Mouse (Mus musculus) embryonic facial prominence, embryonic 10.5 days (tissue): ENCODE measurements around the gene Hist1h3b. TPM values are rescaled to one million over a fixed set of nuclear protein-coding genes. Genes with fewer than 3 reads are reported as not detected.

Source experiments
- DNase-seq: peaks from one replicate; pipeline ENCODE4 v3.0.0-alpha.2; 2017; ENCODE audit warnings: low spot score
- H3K27ac ChIP-seq: fragments of 300-500 bp; sonication (generic); replicated peaks from 2 replicates; pipeline ENCODE4 v1.5.1; 2016; ENCODE audit warnings: mild to moderate bottlenecking
- H3K27me3 ChIP-seq: fragments of 300-500 bp; sonication (generic); replicated peaks from 2 replicates; pipeline ENCODE4 v1.6.1; 2016; ENCODE audit warnings: low read depth, mild to moderate bottlenecking; ENCODE audit not compliant: poor library complexity, severe bottlenecking
- H3K36me3 ChIP-seq: fragments of 300-500 bp; sonication (generic); replicated peaks from 2 replicates; pipeline ENCODE4 v1.6.1; 2016; ENCODE audit warnings: mild to moderate bottlenecking, moderate library complexity
- H3K4me1 ChIP-seq: fragments of 300-500 bp; sonication (generic); 2 replicates; pipeline ENCODE4 v1.6.1; 2016
- H3K4me3 ChIP-seq: fragments of 300-500 bp; sonication (generic); 2 replicates; pipeline ENCODE4 v1.5.1; 2016; ENCODE audit warnings: mild to moderate bottlenecking, moderate library complexity
- H3K9me3 ChIP-seq: fragments of 300-500 bp; sonication (generic); 2 replicates; pipeline ENCODE4 v1.6.1; 2016; ENCODE audit warnings: mild to moderate bottlenecking
- WGBS: fragments of 180-500 bp; shearing (Covaris S2); methylation state at CpG from one replicate; pipeline ENCODE4 v1.1.7; 2016; 5-methylcytosine and 5-hydroxymethylcytosine counted together
- polyA plus RNA-seq: library from polyadenylated mRNA; unstranded; fragments of >200 nt; fragmentation: Nextera tagmentation; extraction: Ambion mirVana; gene quantifications from 2 replicates; pipeline ENCODE4 v1.2.1, GENCODE M21; 2016

Gene Hist1h3b
- polyA plus RNA-seq, 1 experiment from 2014 or later: 9.5 TPM

- WGBS: 85% methylated on average over 4 of the region's 4 CpGs
- Histone ChIP-seq H3K27ac (no peak overlapping the region), H3K36me3 (no peaks in the 10 kb centered on the region), H3K9me3 (no peaks in the 10 kb centered on the region), H3K4me1 (peaks cover 4% of the 10 kb centered on the region; the same call in 1 of the 2 replicates), H3K4me3 (no peak overlapping the region), H3K27me3 (no peaks in the 10 kb centered on the region)
- peak; percentile 4 for DNase-seq
Observed at GRCm38 (mm10) chr13:23724239-23724638, 27.8 kb upstream of the Hist1h3b start.

DNA sequence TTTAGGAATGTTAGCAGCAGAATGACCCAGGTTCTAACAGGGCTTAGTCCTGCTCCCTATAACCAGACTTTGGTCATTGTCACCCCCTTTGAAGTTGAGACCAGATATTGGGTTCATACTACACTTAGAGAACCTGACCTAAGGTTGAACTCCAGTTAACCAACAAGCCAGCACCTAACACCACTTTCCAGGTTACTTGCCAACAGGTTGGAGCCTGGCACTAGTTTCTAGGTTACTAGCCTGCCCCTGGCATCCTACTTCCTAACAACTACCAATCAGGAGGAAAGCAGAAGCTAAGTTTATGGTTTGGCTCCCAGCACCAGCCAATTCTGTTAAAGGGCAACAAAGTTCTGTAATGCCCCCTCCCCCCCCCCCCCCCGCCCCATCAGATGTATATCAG, 26.9 kb upstream of the Hist1h3b start:
- peak; percentile 3 for DNase-seq
- H3K27ac ChIP-seq: no peak overlapping the region
- H3K27me3 ChIP-seq: no peaks in the 10 kb centered on the region
- no peaks in the 10 kb centered on the region for H3K9me3 ChIP-seq
- no peak overlapping the region for H3K4me3 ChIP-seq
- WGBS: 38% methylated on average over 1 of the region's 1 CpGs
- no peaks in the 10 kb centered on the region for H3K36me3 ChIP-seq
- peaks cover 4% of the 10 kb centered on the region; the same call in 1 of the 2 replicates for H3K4me1 ChIP-seq

- Histone ChIP-seq H3K9me3 (no peaks in the 10 kb centered on the region), H3K4me3 (no peak overlapping the region), H3K27me3 (no peaks in the 10 kb centered on the region), H3K27ac (0 out of 2 replicates have a peak overlapping the region, but pooled peaks have one; percentile 30), H3K4me1 (peaks cover 8% of the 10 kb centered on the region), H3K36me3 (no peaks in the 10 kb centered on the region)
- WGBS: 92% methylated on average over 18 of the region's 18 CpGs
- DNase-seq: no peak
Observed at GRCm38 (mm10) chr13:23728472-23729191, 23.4 kb upstream of the Hist1h3b start.

DNA sequence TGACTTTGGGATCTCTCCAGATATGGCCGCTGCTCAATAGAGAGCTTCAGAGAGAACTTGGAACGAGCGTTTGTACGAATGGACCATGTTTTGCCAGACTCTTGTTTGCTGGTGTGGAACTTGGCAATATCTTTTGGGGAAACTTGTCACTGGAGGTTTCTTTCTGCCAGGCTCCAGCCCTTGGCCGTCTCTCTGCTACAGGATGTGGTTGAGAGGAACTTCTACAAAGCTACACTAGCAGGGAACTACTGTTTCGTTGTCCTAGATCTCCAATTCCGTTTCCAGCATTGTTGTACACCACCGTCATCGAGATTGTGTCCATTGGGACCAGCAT, 22.9 kb upstream of the Hist1h3b start:
- Histone ChIP-seq H3K4me1 (peaks cover 8% of the 10 kb centered on the region), H3K9me3 (no peaks in the 10 kb centered on the region), H3K36me3 (no peaks in the 10 kb centered on the region), H3K27me3 (no peaks in the 10 kb centered on the region), H3K27ac (0 out of 2 replicates have a peak overlapping the region, but pooled peaks have one; percentile 30), H3K4me3 (no peak overlapping the region)
- no peak for DNase-seq
- 91% methylated on average over 9 of the region's 9 CpGs for WGBS

DNA sequence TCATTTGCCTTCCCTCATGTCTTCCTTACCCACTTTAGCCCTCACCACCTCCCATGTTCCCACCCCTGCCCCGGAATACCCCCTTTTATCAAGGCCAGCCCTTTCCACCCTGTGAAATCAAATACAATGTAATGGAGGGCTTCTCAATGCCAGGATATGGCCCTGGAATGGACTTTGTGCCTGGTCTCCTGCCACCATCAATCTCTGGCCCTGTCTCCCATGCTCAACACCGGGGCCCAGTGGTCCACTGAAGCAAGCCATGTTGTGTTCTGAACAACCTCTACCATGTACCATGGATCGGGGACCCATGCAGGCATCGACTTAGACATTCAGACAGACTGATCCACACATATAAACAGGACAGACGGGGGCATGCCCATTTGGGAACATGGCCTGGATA, 22.4 kb upstream of the Hist1h3b start:
- no peaks in the 10 kb centered on the region for H3K36me3 ChIP-seq
- no peaks in the 10 kb centered on the region for H3K9me3 ChIP-seq
- H3K27ac ChIP-seq: 0 out of 2 replicates have a peak overlapping the region, but pooled peaks have one; percentile 30
- DNase-seq: no peak
- H3K27me3 ChIP-seq: no peaks in the 10 kb centered on the region
- WGBS: 93% methylated on average over 5 of the region's 5 CpGs
- no peak overlapping the region for H3K4me3 ChIP-seq
- H3K4me1 ChIP-seq: peaks cover 8% of the 10 kb centered on the region

DNA sequence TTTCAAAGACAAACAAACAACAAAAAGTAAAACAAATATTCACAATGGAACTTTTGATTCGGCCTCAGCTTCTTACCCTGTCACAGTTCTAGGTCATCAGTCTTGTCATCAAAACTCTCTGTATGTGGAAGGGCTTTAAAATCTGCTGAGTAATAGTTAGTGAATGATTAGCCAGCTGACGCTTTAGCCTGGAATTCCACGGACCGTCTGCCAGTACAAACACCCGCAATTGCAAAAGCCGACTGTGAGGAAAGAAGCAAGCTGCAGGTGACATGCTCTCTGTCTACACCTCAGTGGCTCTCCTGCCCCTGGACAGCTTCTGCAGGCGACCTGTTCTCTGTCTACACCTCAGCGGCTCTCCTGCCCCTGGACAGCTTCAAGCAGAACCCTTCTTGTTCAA, 21.6 kb upstream of the Hist1h3b start:
- no peak for DNase-seq
- no peak overlapping the region for H3K4me3 ChIP-seq
- no peaks in the 10 kb centered on the region for H3K9me3 ChIP-seq
- 55% methylated on average over 8 of the region's 8 CpGs for WGBS
- H3K27me3 ChIP-seq: no peaks in the 10 kb centered on the region
- H3K36me3 ChIP-seq: no peaks in the 10 kb centered on the region
- H3K27ac ChIP-seq: peak overlapping the region; percentile 35; the same call in 1 of the 2 replicates
- peaks cover 4% of the 10 kb centered on the region for H3K4me1 ChIP-seq

DNA sequence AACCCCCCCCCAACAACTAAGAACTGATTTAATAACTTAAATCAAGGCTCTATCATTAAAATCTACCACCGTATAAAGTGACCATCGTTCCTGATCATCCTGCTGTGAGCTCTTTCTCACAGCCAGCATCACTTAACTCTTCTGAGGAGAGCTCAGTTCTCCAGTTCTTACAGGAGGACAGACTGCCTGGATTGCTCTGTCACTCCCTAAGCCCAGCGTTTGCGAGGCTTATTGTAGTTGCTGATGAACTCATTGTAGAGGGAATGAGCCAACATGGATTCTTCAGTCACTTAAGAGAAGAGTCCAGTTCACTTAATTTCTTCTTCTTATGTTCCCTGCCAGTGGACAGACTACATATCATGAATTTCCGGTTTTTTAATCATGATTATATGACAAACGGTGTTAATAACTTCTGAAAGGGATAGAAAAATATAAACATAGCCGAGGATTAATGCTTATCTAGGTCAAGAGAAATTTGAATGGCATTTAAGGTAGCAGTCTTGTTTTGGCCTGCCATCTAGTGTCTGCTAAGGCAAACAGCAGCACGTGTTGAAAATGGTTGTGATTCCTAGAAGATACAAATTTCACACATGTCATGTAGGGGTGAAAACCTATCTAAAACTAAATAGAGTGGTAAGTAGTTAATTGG, 19.8 kb upstream of the Hist1h3b start:
- Histone ChIP-seq H3K9me3 (no peaks in the 10 kb centered on the region), H3K4me3 (no peak overlapping the region), H3K4me1 (peaks cover 4% of the 10 kb centered on the region), H3K36me3 (no peaks in the 10 kb centered on the region), H3K27me3 (no peaks in the 10 kb centered on the region), H3K27ac (no peak overlapping the region; the same call in 1 of the 2 replicates)
- DNase-seq: no peak
- WGBS: 30% methylated on average over 8 of the region's 8 CpGs

DNA sequence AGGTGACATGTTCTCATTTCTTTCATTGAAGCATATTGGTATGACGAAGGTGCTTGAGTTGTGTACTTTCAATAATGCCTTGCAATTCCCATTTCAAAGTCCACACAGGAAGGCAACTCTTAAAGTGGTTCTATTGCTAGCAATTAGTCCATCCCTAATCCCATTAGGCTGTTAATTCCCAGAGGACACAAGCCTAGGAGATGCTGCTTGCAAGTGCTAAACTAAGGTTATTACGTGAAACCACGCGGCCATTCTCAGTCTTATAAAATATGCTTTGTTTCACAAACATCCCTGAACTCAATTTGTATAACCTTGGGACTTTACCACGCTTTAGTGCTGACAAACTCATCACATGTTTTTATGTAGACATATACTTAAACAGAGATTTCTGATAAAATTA, 15.0 kb upstream of the Hist1h3b start:
- Histone ChIP-seq H3K9me3 (no peaks in the 10 kb centered on the region), H3K4me1 (peaks cover 20% of the 10 kb centered on the region), H3K36me3 (no peaks in the 10 kb centered on the region), H3K4me3 (no peak overlapping the region), H3K27me3 (no peaks in the 10 kb centered on the region), H3K27ac (peak overlapping the region; percentile 96; the same call in 1 of the 2 replicates)
- WGBS: 82% methylated on average over 5 of the region's 5 CpGs
- DNase-seq: no peak

GRCm38 (mm10) chr13:23738041-23738440, 14.0 kb upstream of the Hist1h3b start:
- H3K27ac ChIP-seq: peak overlapping the region; percentile 96
- WGBS: 23% methylated on average over 4 of the region's 4 CpGs
- no peaks in the 10 kb centered on the region for H3K36me3 ChIP-seq
- peak overlapping the region; percentile 71 for H3K4me3 ChIP-seq
- H3K9me3 ChIP-seq: no peaks in the 10 kb centered on the region
- H3K4me1 ChIP-seq: peaks cover 20% of the 10 kb centered on the region
- no peak for DNase-seq
- no peaks in the 10 kb centered on the region for H3K27me3 ChIP-seq

GRCm38 (mm10) chr13:23738677-23739068, 13.4 kb upstream of the Hist1h3b start, which contains the start of gene Hist1h1c:
Hist1h1c (plus strand) TSS chr13:23738808.
- DNase-seq: peak; percentile 94
- no peaks in the 10 kb centered on the region for H3K27me3 ChIP-seq
- WGBS: under 1% methylated on average over 38 of the region's 38 CpGs
- H3K9me3 ChIP-seq: no peaks in the 10 kb centered on the region
- H3K27ac ChIP-seq: peak within 1 kb of the TSS; percentile 96
- H3K4me3 ChIP-seq: peak within 1 kb of the TSS; percentile 71
- H3K4me1 ChIP-seq: peaks cover 20% of the 10 kb centered on the region
- H3K36me3 ChIP-seq: no peaks in the 10 kb centered on the region

DNA sequence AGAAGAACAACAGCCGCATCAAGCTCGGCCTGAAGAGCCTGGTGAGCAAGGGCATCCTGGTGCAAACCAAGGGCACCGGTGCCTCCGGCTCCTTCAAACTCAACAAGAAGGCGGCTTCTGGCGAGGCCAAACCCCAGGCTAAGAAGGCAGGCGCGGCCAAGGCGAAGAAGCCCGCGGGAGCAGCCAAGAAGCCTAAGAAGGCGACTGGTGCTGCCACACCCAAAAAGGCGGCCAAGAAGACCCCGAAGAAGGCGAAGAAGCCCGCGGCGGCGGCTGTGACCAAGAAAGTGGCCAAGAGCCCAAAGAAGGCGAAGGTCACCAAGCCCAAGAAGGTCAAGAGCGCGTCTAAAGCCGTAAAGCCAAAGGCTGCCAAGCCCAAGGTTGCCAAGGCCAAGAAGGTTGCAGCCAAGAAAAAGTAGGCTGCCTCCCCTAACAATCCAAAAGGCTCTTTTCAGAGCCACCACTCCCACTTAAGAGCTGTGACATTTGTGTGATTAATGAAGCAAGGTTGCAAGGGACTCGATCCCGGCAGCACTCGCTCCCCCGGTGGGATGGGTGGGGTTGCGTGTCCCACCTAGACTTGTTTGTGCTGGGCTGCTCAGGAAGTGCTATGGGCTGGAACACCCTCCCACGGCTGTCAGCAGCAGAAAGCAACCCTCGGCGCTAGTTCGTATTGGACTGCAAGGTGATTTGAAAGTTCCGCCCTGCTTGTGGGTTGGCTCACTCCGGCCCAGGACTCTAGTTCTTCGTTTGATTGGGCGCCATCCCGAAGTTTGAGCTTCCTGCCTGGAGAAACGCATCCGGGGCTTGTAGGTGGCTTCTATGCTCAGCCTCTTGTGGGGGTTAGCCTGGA, 12.8 kb upstream of the Hist1h3b start:
- DNase-seq: peak; percentile 91
- peaks cover 25% of the 10 kb centered on the region for H3K4me1 ChIP-seq
- H3K27me3 ChIP-seq: no peaks in the 10 kb centered on the region
- no peaks in the 10 kb centered on the region for H3K36me3 ChIP-seq
- WGBS: under 1% methylated on average over 39 of the region's 39 CpGs
- H3K4me3 ChIP-seq: peak overlapping the region; percentile 71
- peak overlapping the region; percentile 96 for H3K27ac ChIP-seq
- no peaks in the 10 kb centered on the region for H3K9me3 ChIP-seq

DNA sequence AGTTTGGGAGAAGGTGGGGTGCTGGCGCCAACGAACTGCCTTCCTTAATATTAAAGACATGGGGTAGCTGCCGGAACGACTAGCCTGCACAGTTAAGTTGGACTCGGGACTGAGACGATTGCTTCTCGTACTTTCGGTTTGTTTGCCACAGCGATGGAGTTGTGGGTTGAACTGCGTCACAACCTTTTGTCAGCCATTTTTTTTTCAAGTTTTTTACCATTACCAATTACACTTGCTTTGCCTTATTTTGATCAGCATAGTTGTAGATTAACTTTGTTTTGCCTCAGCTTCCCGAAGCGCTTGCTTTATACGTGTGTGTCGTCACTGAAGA, 12.2 kb upstream of the Hist1h3b start:
- Histone ChIP-seq H3K4me3 (peak overlapping the region; percentile 71), H3K27me3 (no peaks in the 10 kb centered on the region), H3K27ac (peak overlapping the region; percentile 96), H3K4me1 (peaks cover 28% of the 10 kb centered on the region), H3K9me3 (no peaks in the 10 kb centered on the region), H3K36me3 (no peaks in the 10 kb centered on the region)
- WGBS: 2% methylated on average over 14 of the region's 14 CpGs
- no peak for DNase-seq
